Mouse (Mus musculus) limb, embryonic 14.5 days (tissue): ENCODE measurements around the gene Cdh1. TPM values are rescaled to one million over a fixed set of nuclear protein-coding genes. Genes with fewer than 3 reads are reported as not detected.

Experiments
- ATAC-seq: fragments of 200-750 bp; cut with Nextera tagmentation; 2 replicates; pipeline ENCODE4 v1.8.0; 2017; ENCODE audit warnings: low read depth, moderate number of reproducible peaks, moderate TSS enrichment; ENCODE audit not compliant: low FRiP score
- DNase-seq: peaks from one replicate; pipeline ENCODE4 v3.0.0-alpha.2; 2015; ENCODE audit warnings: low spot score
- H3K27ac ChIP-seq: fragments of 300-500 bp; sonication (generic); replicated peaks from 2 replicates; pipeline ENCODE4 v1.5.1; 2014; ENCODE audit warnings: low read depth, mild to moderate bottlenecking, low read length, moderate library complexity, mixed read lengths
- H3K27me3 ChIP-seq: fragments of 300-500 bp; sonication (generic); 2 replicates; pipeline ENCODE4 v1.6.1; 2014; ENCODE audit warnings: low read length, mixed read lengths; ENCODE audit not compliant: control insufficient read depth, insufficient read depth
- H3K36me3 ChIP-seq: fragments of 300-500 bp; sonication (generic); 2 replicates; pipeline ENCODE4 v1.6.1; 2014; ENCODE audit warnings: mild to moderate bottlenecking, low read length, moderate library complexity, mixed read lengths; ENCODE audit not compliant: control insufficient read depth, insufficient read depth
- H3K4me1 ChIP-seq: fragments of 300-500 bp; sonication (generic); 2 replicates; pipeline ENCODE4 v1.6.1; 2014; ENCODE audit warnings: antibody characterized with exemption, low read length, mixed read lengths; ENCODE audit not compliant: control insufficient read depth, insufficient read depth
- H3K4me2 ChIP-seq: fragments of 300-500 bp; sonication (generic); replicated peaks from 2 replicates; pipeline ENCODE4 v1.6.1; 2014; ENCODE audit warnings: low read depth, mild to moderate bottlenecking, low read length, moderate library complexity; ENCODE audit not compliant: severe bottlenecking
- H3K4me3 ChIP-seq: fragments of 300-500 bp; sonication (generic); replicated peaks from 2 replicates; pipeline ENCODE4 v1.5.1; 2014; ENCODE audit warnings: low read length
- H3K9ac ChIP-seq: fragments of 300-500 bp; sonication (generic); 2 replicates; pipeline ENCODE4 v1.6.1; 2014; ENCODE audit warnings: mild to moderate bottlenecking, low read depth, low read length, moderate library complexity; ENCODE audit not compliant: severe bottlenecking
- H3K9me3 ChIP-seq: fragments of 300-500 bp; sonication (generic); 2 replicates; pipeline ENCODE4 v1.6.1; 2016; ENCODE audit warnings: low read length; ENCODE audit not compliant: control insufficient read depth
- POLR2A ChIP-seq: fragments of 200-500 bp; IDR thresholded peaks from 2 replicates; pipeline ENCODE4 v1.8.0; 2012; ENCODE audit warnings: inconsistent platforms, mild to moderate bottlenecking, moderate library complexity, borderline replicate concordance; ENCODE audit not compliant: insufficient read depth, insufficient read length; ENCODE audit errors: extremely low read depth
- WGBS: fragments of 180-500 bp; shearing (Covaris S2); extraction: QIAGEN DNeasy Blood & Tissue Kit; methylation state at CpG from one replicate; pipeline ENCODE4 v1.1.7; 2014; 5-methylcytosine and 5-hydroxymethylcytosine counted together
- polyA plus RNA-seq, 2 experiments: library from polyadenylated mRNA; depleted of rRNA in 1 of 2; stranded (reverse) in 1 of 2; unstranded in 1 of 2; fragments of >200 nt; fragmentation: Nextera tagmentation in 1 of 2; extraction: Ambion mirVana in 1 of 2; gene quantifications; 2 replicates each; pipeline versions ENCODE4 v1.2.1 to v1.2.3; 2012 to 2014

Gene Cdh1
- polyA plus RNA-seq, 2 experiments = 25.2 to 58.6 TPM

DNA sequence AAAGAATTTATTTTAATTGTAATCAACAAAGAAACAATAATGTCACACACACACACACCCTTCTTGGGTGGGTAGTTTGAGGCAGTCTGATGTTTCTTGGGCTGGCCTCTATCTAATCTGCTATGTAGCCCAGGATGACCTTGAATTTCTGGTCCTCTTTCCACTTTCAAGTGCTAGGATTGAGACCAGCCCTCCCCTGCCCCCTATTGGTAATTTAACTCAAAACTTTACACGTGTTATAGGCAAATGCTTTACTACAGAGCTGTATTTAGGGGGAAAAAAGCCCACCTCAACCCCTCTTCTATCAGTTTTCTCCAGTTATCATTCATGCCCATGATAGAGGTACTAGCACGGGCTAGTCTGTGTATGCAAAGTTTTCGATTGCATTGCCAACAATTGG is 41.8 kb downstream of the Cdh1 start:
- Histone ChIP-seq H3K9me3 (no peaks in the 10 kb centered on the region), H3K27ac (no peak overlapping the region), H3K36me3 (no peaks in the 10 kb centered on the region), H3K27me3 (no peaks in the 10 kb centered on the region), H3K4me1 (no peaks in the 10 kb centered on the region), H3K4me3 (no peak overlapping the region), H3K9ac (no peak overlapping the region), H3K4me2 (no peak overlapping the region)
- no peak for DNase-seq
- TF ChIP-seq POLR2A = no peak
- WGBS = 68% methylated on average over 3 of the region's 3 CpGs
- ATAC-seq = no peak

DNA sequence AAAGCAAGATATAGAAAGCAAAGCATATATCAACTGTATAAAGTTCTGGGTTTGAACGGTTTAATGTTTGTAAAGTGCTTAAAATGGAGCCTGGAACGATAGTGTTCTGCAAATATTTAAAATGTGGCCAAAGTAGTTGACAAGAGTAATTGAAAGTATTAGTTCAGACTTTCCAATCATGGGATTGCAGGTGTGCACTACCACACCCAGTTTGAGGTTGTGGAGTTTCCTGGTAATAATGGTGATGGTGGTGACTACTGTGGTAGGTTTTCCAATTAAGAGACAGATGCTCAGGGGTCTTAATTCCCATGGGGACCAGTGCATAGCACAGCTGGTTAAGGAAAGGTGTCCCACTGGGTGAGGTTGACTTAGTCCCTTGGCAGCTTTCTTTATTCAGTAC is 43.0 kb downstream of the Cdh1 start:
- Histone ChIP-seq H3K36me3 (no peaks in the 10 kb centered on the region), H3K4me3 (no peak overlapping the region), H3K27me3 (no peaks in the 10 kb centered on the region), H3K27ac (no peak overlapping the region), H3K4me1 (no peaks in the 10 kb centered on the region), H3K9ac (no peak overlapping the region), H3K9me3 (no peaks in the 10 kb centered on the region), H3K4me2 (no peak overlapping the region)
- DNase-seq (no peak), ATAC-seq (no peak)
- WGBS = 85% methylated on average over 2 of the region's 2 CpGs
- no peak for TF ChIP-seq POLR2A

DNA sequence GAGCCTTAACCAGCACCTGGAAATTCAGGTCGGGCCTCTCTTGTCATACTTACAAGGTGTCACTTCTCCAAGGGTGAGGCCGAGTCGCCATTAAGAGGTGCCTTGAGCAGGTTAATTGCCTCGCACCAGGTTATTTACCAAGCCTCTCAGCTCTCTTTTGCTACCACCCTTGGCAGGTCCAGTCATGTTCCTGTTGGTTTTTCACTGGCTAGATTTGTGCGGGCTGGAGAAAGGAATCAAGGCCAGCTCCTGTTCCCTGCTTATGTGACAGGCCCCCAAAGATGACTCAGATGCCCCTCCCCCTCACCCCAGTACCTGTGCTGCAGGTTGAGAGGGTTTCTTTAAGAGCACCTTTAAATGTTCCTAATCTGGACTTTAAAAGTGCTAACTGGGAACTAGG is 43.6 kb downstream of the Cdh1 start:
- ATAC-seq (no peak), DNase-seq (no peak)
- H3K4me1 ChIP-seq = no peaks in the 10 kb centered on the region
- H3K36me3 ChIP-seq = no peaks in the 10 kb centered on the region
- no peak overlapping the region for H3K9ac ChIP-seq
- no peak overlapping the region for H3K4me3 ChIP-seq
- WGBS = 66% methylated on average over 5 of the region's 5 CpGs
- H3K27ac ChIP-seq = no peak overlapping the region
- no peaks in the 10 kb centered on the region for H3K27me3 ChIP-seq
- no peaks in the 10 kb centered on the region for H3K9me3 ChIP-seq
- TF ChIP-seq POLR2A = no peak
- no peak overlapping the region for H3K4me2 ChIP-seq

DNA sequence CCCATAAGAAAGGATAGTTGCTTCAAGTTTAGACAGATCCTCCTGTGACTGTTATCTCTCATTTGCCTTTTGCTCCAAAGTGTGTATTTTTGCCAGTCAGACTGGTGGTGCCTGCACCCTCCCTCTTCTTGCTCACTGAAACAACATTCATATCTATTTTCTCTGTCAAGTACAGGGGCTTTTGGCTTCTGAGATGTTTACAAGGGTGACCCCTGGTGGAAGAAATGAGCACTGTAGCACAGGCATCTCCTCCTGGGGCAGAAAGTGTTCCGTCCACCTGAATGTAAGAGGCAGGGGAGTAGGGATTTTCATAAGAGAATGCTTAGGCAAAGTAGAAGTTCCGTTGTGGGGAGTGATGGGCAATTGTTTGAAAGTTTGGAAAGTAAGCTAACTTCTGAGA is 44.2 kb downstream of the Cdh1 start:
- H3K27ac ChIP-seq = no peak overlapping the region
- no peaks in the 10 kb centered on the region for H3K36me3 ChIP-seq
- no peaks in the 10 kb centered on the region for H3K27me3 ChIP-seq
- WGBS = 31% methylated on average over 2 of the region's 2 CpGs
- no peak for TF ChIP-seq POLR2A
- H3K4me2 ChIP-seq = no peak overlapping the region
- ATAC-seq (peak; percentile 67), DNase-seq (peak; percentile 79)
- H3K9me3 ChIP-seq = no peaks in the 10 kb centered on the region
- H3K9ac ChIP-seq = no peak overlapping the region
- H3K4me1 ChIP-seq = no peaks in the 10 kb centered on the region
- H3K4me3 ChIP-seq = no peak overlapping the region

DNA sequence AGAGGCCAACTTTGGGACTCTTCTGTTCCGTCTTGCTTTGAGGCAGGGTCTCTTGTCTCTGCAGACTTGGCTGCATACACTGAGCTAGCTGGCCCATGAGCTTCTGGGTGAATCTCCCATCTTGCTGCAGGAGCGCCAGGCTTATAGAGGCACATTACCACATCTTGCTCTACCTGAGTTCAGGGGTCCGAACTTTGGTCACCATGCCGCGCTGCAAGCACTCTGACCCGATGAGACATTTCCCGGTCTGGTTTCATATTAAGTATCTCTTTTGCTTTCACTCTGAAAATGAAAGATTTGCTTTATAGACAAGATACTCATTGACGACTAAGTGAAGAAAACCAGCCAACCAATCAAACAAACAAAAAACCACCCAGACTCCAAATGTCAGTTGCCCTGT is 45.3 kb downstream of the Cdh1 start:
- Histone ChIP-seq H3K4me3 (no peak overlapping the region), H3K36me3 (no peaks in the 10 kb centered on the region), H3K9ac (no peak overlapping the region), H3K27me3 (no peaks in the 10 kb centered on the region), H3K27ac (no peak overlapping the region), H3K4me2 (no peak overlapping the region), H3K4me1 (no peaks in the 10 kb centered on the region), H3K9me3 (no peaks in the 10 kb centered on the region)
- WGBS = 95% methylated on average over 8 of the region's 8 CpGs
- ATAC-seq = no peak
- DNase-seq = no peak
- TF ChIP-seq POLR2A = no peak

DNA sequence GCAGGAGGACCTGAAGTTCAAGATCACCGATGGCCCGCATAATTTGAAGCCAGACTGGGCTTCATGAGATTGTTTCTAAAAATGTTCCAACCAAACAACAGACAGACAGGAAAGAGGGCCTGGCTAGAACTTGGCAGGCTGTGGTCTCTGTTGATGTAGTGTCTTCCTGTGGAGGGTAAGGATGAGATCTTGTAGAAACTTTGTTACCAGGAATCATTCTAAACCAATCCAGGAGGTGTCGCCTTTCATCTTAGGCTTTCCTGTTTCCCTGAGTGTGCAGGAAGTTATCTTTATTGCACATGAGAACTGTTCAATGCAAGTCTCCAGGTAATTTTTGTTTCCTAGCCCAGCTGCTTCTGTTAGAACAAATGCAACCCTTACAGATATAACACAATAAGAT is 48.8 kb downstream of the Cdh1 start:
- ATAC-seq = no peak
- H3K9me3 ChIP-seq = no peaks in the 10 kb centered on the region
- H3K27me3 ChIP-seq = no peaks in the 10 kb centered on the region
- no peaks in the 10 kb centered on the region for H3K36me3 ChIP-seq
- no peak for TF ChIP-seq POLR2A
- WGBS = 90% methylated on average over 3 of the region's 3 CpGs
- H3K27ac ChIP-seq = no peak overlapping the region
- no peaks in the 10 kb centered on the region for H3K4me1 ChIP-seq
- H3K4me2 ChIP-seq = no peak overlapping the region
- DNase-seq = no peak
- H3K9ac ChIP-seq = no peak overlapping the region
- no peak overlapping the region for H3K4me3 ChIP-seq
